Mouse (Mus musculus): ENCODE results near the gene Ccdc146.
A peak's percentile ranks its signal among the peaks of the same experiment; 100 is the strongest.

The Ccdc146 gene

DNA sequence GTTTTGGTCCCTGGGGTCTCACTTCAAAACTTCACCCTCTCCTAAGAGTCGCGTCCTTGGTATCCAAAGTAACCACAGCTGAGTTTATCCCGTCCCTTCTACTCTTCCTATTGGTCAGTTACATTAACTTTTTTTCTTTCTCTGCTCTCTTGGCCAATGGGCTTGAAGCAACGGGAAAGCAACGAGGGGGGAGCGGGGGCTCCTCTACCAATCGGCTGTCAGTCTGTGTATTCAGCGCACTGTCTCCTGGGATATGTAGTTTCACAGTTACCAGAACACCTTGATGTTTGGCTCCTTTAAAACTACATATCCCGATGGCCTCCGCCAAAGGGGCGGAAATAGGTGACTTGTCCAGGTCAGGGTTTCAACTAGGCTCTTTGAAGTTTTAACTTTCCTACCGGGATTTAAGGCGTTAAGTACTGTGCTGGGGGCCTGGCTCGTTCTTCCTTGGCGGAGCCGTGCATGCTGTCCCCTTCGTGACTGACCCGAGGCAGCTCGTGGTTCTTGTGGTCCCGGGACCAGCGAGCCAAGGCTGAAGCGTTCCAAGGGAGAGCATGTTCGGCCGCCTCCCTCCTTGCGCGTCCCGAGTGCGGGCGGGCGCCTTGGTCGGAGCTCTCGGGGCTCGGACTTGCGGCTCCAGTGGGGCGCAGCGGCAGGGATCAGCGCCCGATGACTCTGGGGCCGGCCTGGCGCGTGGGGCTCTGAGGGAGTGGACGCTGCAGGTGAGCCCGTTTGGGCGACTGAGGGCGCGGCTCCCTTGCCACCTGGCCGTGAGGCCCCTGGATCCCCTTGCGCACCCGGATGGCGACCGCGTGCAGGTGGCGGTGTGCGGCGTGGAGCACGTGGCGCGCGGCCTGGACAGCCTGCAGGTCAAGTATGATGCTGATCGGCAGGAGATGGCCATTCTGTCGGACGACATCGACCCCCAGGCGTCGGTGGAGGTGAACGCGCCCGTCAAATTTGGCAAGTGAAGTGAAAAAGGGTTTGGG is at the start of gene Ccdc146, which contains the start of gene Fam185a:
Ccdc146 (minus strand) TSS at position 64 of the 989 bp plus-strand sequence.
Fam185a (plus strand) TSS at position 345 of the 989 bp plus-strand sequence.
- peak; percentile 91 for DNase-seq (ENCODE audit: extremely low spot score)

DNA sequence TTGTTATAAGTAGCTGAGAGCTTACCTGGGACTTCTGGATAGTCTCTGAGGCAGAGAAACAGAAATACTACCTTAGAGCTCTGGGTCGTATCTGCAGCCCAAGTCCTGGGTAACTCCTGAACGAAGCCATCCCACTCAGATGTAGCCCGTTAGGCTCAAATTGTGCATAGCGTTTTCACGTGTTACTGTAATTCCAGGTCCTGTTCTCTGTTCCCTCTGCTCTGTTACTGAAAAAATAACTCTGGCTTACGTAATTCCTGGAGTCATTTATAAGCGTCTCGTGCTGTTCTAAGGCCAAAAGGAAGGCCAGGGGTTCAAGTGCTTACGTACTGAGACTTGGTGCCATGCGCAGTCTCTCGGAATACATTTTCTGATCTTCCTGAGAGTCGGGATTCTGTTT is 43.6 kb upstream of the Ccdc146 start:
- DNase-seq (ENCODE audit: extremely low spot score) = no peak

DNA sequence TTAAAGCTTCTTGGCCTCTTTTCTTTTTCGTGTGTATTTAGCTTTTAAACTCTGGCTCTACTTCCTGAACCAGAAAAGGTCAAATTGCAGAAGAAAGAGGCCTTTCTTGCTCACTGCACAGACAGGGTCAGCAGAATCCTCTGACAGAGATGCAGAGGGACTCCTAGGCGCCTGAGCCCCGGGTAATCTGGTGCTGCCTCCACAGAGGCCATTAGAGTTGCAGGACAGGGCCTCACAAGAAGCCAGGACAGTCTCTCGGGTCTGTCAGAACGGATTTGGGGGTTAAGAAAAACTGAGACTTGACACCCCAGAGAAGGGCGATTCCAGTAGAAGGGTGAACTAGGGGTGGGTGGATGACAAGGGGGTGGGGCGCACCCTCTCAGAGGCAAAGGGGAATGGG is 42.9 kb upstream of the Ccdc146 start:
- DNase-seq (ENCODE audit: extremely low spot score) = no peak

DNA sequence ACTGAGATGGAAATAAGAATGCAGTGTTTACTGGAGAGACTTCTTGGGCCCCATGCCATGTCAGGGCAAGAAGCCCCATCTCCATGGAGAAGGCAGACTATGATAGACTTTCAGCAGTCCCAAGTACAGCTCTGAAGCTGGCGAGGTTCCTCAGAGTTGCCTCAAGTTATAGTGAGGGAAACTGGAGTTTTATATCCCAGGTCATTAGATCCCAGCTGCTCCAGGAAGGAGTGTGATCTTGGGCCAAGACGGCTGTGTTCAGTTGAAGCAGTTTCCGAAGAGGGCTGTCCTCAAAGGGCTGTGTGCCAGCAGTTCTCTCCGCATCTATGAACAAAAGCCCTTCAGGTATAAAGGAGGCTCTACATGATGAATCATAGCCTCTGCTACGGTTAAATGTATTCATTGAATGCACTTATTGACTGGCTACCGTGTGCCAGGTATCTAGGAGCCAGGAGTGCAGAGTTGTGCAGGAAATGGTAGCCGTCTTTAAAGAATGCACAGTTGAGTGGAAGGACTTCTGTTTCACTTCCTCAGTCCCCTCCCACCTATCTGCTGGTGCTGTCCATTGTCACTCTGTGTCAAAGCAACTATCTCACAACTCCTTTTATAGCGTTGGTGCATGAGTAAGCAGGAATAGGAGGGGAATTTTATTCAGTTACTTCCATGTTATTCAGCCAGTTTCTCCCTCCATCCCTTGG is 16.5 kb upstream of the Ccdc146 start:
- DNase-seq (ENCODE audit: extremely low spot score) = no peak

DNA sequence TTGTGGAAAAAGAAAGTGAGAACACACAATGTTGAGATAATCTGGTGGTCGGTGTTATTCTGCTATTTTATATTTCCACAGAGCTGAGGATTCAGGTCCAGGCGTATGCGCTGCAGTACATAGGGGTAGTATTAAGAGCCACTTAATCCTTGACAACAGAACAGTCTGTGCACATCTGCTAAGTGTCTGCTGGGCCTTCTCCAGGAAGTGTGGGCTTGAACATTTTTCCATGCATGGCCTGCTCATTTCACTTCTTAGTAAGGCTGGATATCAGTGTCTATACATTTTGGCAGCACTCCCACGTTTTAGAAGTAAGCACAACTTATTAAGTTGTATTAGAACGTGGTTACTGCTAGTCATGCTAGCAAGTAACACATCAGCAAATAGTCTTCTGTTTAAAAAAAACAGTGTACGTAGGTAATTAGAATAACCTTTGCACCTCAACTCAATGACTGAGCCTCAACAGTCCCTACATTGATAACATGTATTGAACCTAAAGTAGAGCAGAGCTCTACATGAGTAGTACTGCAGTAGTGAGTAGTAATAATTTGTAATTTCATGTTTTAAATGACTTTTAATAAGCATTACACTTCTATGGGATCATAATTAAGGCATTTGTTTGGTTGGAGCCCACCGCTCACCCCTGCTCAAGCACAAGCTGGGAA is 15.1 kb upstream of the Ccdc146 start:
- no peak for DNase-seq (ENCODE audit: extremely low spot score)

DNA sequence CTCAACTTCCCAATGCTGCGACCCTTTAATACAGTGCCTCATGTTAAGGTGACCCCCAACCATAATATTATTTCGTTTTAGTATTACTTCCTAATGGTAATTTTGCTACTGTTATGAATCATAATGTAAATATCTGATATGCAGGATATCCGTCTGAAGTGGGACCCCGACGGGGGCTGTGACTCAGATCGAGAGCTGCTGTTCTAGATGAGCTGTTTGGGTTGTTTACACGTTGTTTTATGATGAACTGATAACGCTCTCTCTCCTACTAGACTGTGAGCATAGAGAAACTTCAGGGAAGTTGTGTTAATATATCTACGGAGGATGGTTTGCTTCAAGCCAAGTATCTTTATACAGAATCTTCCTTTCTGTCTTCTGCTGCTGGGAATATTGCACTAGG is 14.0 kb upstream of the Ccdc146 start:
- DNase-seq (ENCODE audit: extremely low spot score) = no peak

DNA sequence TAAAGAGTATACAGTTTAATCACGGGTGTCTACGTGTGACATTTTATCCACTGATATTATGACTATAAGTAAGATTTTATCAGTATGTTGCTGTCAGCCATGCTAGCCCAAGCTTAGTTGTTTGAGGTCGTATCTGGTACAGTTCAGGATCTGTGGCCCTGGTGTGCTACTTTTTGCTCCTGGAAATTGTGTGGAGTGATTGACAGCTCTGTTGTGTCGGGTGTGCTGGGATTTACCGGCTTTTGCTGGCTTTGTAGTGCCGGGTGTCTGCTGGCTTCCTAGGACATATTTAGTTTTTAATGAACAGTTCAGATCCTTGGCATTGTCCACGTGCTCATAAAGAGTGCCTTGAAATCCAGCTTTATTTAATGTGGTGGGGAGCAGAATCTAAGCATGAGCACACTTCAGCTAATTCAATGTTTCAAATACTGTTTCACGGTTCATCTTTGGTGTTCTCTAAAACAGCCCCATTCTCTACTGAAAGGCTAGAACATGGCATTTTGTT is 12.0 kb upstream of the Ccdc146 start:
- DNase-seq (ENCODE audit: extremely low spot score) = no peak

DNA sequence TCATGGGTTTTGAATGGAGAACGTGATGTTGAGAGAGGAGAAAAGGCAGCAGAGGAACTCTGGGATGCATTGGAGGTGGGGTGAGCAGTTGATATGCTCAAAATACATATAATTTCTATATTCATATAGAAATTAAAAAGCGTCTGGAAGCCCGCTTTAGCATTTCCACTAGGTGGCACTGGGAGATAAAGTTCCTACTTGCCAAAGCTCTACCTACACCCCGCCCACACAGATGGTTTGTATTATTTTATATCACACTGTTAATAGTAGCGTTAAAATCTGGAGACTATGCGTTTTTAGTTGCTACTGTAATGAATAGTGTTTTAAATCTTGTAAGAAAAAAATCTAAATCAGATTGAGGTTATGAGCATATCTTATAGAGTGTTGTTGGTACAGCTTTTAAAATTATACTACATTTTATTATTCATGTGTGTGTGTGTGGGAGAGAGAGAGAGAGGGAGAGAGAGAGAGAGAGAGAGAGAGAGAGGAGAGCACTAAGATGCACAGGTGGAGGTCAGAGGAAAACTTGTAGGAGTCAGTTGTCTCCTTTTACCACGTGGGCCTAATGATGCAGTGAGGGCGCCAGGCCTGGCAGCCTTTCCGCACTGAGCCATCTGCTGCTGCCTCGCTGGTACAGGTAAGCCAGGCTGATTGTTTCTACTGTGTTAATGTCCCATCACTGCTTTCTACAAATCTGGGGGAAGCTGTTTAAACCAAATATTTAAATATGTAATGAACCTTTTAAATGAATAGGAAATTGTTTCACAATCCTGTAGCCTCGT is 9.9 kb upstream of the Ccdc146 start:
- no peak for DNase-seq (ENCODE audit: extremely low spot score)

DNA sequence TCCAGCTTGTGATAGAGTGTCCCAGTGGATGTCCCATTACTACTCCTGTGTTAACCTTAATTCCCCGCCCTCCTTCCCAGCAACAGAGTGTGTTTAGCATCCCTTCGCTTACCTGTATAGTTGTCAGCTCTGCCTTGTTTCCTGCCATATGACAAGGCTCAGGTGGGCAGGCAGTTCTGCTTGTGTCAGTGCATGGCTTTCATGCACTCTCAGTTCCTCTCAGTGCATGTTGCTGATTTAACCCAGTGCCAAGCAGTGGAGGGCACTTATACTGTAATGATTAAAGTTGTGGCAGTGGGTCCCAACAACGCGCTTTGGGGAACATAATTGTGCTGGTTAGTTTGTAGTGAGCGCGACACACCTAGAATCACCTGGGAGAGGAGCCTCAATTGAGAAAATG is 2.2 kb upstream of the Ccdc146 start:
- no peak for DNase-seq (ENCODE audit: extremely low spot score)

DNA sequence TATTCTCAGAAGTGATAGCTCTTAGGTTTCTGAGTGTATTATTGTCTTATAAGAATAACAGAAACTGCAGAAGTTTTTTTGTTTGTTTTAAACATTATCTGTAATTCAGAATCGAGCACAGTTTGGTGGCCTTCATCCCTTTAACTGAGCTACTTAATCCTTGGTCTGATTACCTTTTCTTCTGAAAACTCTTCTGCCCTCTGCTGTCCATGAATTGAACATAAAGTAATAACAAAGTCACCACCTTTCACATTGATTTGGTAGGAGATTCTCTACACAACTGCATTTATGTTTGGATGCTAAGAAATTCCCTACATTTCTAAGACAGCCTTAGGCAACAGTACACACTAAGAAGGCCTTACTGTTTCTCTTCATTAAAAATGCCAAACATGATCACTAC is 3.9 kb downstream of the Ccdc146 start:
- DNase-seq (ENCODE audit: extremely low spot score) = no peak

DNA sequence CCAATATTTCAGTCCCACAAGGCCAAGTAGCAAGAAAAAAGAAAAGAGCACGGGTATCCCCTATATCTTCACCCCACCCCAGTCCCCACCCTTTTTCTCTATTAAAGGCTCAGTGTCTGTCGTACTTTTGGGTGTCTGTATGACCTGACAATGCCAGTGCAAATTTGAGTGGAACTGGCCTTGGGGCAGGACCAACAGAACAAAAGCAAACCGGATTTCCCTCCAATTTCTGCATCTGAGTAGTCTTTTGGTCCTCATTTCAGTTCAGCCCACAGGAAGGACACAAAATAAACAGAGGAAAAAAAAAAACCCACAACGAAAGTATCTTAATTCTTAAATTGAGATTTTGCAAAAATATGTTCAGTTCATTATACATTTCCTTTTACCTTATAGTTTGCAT is 5.9 kb downstream of the Ccdc146 start:
- no peak for DNase-seq (ENCODE audit: extremely low spot score)

DNA sequence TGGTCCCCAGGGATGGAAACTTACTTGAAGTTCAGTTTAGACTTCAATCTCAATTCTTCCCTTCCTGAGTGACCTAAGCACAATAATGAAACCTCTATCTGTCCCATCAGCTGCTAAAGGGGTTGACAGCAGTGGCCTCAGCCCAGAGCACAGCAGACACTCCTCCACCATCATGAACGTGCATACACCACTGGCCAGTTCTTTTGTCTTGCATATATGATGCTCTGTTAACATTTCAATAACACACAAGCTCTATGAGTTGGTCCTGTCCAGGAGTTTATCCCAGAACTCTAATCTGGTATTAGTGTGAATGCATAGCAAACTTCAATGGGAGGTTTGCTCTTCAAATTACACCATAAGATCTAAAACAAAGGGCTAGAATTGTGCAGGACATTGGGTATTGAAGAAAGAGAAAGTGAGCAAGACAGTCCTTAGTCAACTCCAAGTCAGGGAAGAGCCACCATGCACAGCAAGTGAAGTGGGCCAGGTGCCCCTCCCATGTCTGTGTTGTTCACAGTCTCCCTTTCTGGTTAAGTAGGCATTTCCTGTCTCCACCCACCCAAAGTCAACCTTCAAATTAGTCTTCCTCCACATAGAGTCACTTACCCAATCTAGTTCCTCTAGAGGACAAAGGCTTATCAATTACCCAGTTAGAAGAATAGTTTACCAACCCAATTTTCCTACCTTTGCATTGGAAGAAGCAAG is 10.2 kb downstream of the Ccdc146 start:
- DNase-seq (ENCODE audit: extremely low spot score) = no peak

DNA sequence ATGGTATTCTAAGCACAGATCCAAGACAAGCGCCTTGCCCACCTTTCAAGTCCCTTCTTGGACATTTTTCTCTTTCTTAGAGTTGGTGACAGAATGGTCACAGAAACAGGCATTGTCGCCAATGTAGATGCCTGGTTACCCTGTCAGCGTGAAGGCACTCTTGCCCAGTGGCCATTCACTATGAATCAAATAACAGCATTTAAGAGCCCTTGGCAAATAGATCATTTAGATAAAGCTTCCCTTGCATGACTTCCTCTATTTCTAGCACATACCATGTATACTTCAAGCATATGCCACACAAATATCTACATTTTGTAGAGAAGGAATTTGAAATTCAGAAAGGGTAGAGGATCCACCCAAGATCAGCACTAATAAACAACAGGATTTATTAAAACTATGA is 11.2 kb downstream of the Ccdc146 start:
- no peak for DNase-seq (ENCODE audit: extremely low spot score)

DNA sequence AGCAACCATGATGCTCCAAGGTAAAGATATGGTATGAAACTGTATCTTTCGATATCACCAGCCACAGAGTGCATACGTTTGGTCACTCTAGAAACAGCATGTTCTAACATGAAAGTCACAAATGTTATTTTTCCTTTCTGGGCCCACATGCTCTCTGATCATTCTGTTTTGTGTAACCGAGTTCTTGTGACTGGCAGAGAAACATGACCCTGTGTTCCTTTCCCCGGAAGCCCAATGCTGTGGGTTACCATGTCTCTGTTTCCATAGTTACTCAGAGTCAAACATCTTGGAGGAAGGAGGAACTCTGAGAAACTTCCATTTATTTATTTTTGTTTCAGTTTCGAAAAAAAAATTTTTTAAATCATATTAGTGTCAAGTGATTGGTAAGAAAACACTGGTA is 12.4 kb downstream of the Ccdc146 start:
- no peak for DNase-seq (ENCODE audit: extremely low spot score)

DNA sequence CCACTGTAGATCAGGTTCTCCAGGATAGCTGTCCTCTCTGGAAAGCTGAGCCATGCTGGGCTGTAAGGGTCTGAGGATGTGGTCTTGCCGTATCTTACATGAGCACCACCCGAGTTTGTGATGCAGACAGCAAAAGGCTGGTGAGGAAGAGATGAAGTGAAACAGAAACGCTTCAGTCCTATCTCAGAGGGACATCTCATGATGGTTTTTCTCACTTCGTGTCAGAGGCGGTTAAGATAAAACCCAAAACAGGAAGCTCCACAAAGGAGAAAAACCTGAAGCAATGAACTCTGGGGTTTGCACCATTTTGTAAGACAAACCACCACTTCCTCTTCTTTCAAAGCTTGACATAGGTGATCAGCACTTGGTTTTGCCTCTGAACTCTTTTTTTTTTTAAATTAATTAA is 13.2 kb downstream of the Ccdc146 start:
- DNase-seq (ENCODE audit: extremely low spot score) = no peak

DNA sequence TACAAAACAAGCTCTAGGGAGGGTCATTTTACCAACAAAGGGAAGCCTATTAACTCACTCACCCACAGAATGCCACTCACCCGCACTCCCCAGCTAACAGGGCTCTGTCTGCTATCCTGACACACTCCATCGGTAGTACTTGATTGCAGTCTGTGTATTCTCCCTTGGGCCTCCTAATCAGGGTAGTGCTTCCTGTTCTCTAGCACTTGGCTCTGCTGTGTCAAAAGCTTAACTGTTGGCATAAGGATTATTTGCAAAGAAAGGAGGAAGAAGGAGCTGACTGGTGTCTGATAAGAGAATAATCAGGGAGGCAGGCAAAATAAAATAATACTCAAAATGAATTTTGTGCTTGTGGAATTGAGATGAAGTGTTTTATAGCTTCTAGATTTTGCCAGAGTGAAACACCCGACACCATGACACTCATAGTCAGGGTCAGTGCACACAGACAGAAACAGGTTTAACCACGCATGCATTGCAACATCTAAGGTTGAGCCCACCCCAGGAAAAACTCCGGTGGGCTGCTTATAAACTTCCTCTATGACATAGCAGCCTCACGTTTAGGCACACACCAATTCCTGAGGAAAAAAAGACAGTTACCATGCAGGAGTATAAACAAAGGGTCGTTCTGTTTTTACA is 29.2 kb downstream of the Ccdc146 start:
- DNase-seq (ENCODE audit: extremely low spot score) = no peak

DNA sequence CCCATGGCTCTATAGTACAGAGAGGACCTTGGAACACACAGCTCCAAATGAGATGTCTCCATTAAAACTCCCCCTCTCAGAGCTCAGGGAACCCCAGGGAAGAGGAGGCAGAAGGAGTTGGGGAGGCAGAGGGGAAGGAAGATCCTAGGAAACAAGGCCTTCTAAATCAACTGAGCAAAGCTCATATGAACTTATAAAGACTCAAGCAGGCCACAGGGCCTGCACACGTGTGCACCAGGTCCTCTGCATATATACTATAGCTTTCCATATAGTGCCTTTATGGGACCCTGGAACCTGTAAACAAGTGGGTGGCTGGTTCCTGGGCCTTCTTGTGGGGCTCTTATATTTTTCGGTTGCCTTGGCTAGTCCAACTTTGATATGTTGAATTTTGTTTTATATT is 29.9 kb downstream of the Ccdc146 start:
- no peak for DNase-seq (ENCODE audit: extremely low spot score)

DNA sequence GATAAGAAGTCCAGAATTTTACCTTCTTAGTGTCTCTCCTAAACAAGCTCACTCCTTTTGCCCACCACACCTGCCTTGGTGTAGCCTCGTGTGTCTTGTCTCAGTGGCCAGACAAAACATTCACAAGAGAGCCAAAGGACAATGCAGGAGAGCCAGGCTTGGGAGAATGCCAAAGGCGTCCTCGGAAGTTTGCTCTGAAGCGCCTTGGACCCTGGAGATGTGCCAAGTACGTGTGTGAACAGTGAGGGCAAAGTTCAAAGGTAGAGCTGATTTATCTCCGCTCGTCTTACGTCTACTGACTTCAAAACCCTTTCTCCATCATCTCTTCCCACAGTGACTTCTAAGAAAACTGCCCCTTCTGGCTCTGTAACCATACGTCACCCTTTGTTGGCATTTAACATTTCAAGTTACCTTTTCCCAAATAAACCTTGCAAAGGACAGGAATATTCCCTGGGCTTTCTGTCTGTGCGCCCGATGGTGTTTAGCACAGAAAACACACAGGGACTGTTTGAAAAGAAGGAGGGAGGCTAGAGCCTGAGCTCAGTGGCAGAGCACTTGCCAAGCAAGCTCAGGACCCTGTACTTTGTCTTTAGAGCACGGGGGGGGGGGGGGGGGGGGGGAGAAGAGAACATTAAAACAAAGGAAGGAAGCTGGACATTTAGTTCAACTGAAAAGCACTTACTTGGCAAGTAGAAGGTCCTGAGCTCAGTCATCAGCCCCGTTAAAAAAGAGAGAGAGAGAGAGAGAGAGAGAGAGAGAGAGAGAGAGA is 32.7 kb downstream of the Ccdc146 start:
- DNase-seq (ENCODE audit: extremely low spot score) = no peak

DNA sequence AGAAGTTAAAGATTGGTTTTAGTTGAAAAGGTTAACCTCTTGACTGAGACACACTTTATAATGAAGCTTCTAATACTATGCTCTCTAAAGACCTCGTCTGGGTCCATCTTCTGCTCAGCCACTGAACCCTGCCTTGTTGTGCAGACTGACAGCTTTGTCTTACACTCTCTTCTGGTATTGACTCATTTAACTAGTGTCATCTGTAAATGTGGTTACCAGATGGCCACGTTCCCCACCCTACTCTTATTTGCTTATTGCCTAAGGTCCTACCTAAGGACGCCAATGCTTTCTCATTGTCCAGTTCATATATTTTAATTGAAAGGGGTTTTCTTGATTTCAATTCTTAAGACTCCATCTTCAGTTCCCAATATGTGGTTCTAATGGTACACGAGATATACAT is 35.6 kb downstream of the Ccdc146 start:
- no peak for DNase-seq (ENCODE audit: extremely low spot score)

DNA sequence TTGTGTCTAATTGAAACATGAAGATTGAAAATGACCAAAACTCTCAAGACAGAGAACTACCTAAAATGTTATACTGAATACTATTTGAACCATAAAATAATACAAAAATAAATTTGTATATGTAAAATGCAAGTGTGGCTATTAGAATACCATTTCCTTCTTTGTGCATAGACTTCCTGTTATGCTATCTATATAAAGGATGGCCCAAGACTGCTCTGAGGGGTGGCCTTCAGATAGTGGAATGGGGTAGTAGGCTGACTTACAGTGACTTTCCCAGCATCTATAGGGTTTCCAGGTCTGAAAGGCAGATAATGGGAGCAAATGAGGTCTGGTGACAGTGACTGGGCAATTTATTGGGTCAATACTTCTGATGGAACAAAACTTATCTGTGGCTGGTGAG is 37.1 kb downstream of the Ccdc146 start:
- no peak for DNase-seq (ENCODE audit: extremely low spot score)

Measured in embryo, embryonic 9.5 days (tissue).